21 mouse cellular contexts compared by ENCODE assay signal in genomic region chr4:71866948-71867347, GRCm38 (mm10).
DNase-seq lines count a peak whose midpoint lies in the region; ATAC-seq and TF ChIP-seq lines count a peak whose summit lies in the region.
"Had no signal": no experiment of that assay in that cellular context is flagged by ENCODE, and none has a peak within 500 bp of the region (broad histone marks: within the 10 kb centered on the region; RNA-seq: fewer than 3 reads in every experiment).

No protein-coding gene starts in this region.

- no peak overlapping the region for H3K4me3 ChIP-seq in embryonic facial prominence, embryonic 11.5 days (ENCODE audit: low read depth, low read length)
- H3K4me3 ChIP-seq in embryonic facial prominence, embryonic 10.5 days, result no peak overlapping the region
- H3K4me3 ChIP-seq in intestine, postnatal 0 days (ENCODE audit: low read depth, low read length), result no peak overlapping the region
- H3K4me3 ChIP-seq: embryonic facial prominence, embryonic 15.5 days; erythroblast, embryonic 14.5 days; forebrain, embryonic 10.5 days; heart, embryonic 10.5 days; hindbrain, embryonic 13.5 days had no signal

- intact Hi-C loops in gastrocnemius, postnatal 14 days (cut with DNase I; ENCODE audit: low total_unique reads), result no loop called here

- 27% methylated on average over 1 of the region's 1 CpGs for WGBS in embryonic facial prominence, embryonic 11.5 days
- WGBS in embryonic facial prominence, embryonic 10.5 days, result 47% methylated on average over 1 of the region's 1 CpGs
- WGBS in intestine, postnatal 0 days, result 79% methylated on average over 1 of the region's 1 CpGs

- peak; percentile 3 for DNase-seq in embryonic facial prominence, embryonic 11.5 days (ENCODE audit: low spot score)
- DNase-seq in embryonic facial prominence, embryonic 10.5 days (ENCODE audit: low spot score), result no peak
- peak; percentile 12 for DNase-seq in gastrocnemius, postnatal 25 days
- DNase-seq in gastrocnemius, postnatal 14 days, result no peak
- DNase-seq in embryo, embryonic 11 days, result peak; percentile 28
- DNase-seq in layer of hippocampus, adult 8-10 months (ENCODE audit: low spot score in 2 of 2), result no peak
- DNase-seq: adrenal gland, postnatal 10 days; cerebellum, adult 18-20 months; cerebellum, adult 9-11 months; cerebellum, postnatal 36 days; heart, adult 18-20 months; heart, postnatal 10 days; kidney, adult 18-20 months had no signal

- H3K9ac ChIP-seq in embryonic facial prominence, embryonic 11.5 days (replicated peaks; ENCODE audit: low read length), result no peak overlapping the region
- no peak overlapping the region for H3K9ac ChIP-seq in intestine, postnatal 0 days (ENCODE audit: low read depth, low read length)
- H3K9ac ChIP-seq: embryonic facial prominence, embryonic 15.5 days; hindbrain, embryonic 13.5 days had no signal

- no peaks in the 10 kb centered on the region for H3K4me1 ChIP-seq in embryonic facial prominence, embryonic 11.5 days (ENCODE audit: control insufficient read depth, insufficient read depth, low read length)
- H3K4me1 ChIP-seq in embryonic facial prominence, embryonic 10.5 days, result peaks cover 4% of the 10 kb centered on the region; the same call in 1 of the 2 replicates
- H3K4me1 ChIP-seq in intestine, postnatal 0 days (replicated peaks; ENCODE audit: control insufficient read depth, insufficient read depth, low read length), result no peaks in the 10 kb centered on the region
- H3K4me1 ChIP-seq: embryonic facial prominence, embryonic 15.5 days; forebrain, embryonic 10.5 days; heart, embryonic 10.5 days; hindbrain, embryonic 13.5 days had no signal

- no peaks in the 10 kb centered on the region for H3K27me3 ChIP-seq in embryonic facial prominence, embryonic 11.5 days (ENCODE audit: control insufficient read depth, insufficient read depth, low read length)
- no peaks in the 10 kb centered on the region for H3K27me3 ChIP-seq in embryonic facial prominence, embryonic 10.5 days (replicated peaks; ENCODE audit: low read depth, poor library complexity, severe bottlenecking)
- no peaks in the 10 kb centered on the region for H3K27me3 ChIP-seq in intestine, postnatal 0 days (replicated peaks; ENCODE audit: control insufficient read depth, insufficient read depth, low read length)
- H3K27me3 ChIP-seq: embryonic facial prominence, embryonic 15.5 days; hindbrain, embryonic 13.5 days had no signal

- TF ChIP-seq CTCF in intestine, postnatal 0 days (IDR thresholded peaks at IDR 0.05; ENCODE audit: low read depth), result no peak

- H3K9me3 ChIP-seq in embryonic facial prominence, embryonic 11.5 days (replicated peaks; ENCODE audit: control insufficient read depth, low read length), result no peaks in the 10 kb centered on the region
- H3K9me3 ChIP-seq in embryonic facial prominence, embryonic 10.5 days, result no peaks in the 10 kb centered on the region
- no peaks in the 10 kb centered on the region for H3K9me3 ChIP-seq in intestine, postnatal 0 days (ENCODE audit: control insufficient read depth)
- H3K9me3 ChIP-seq: embryonic facial prominence, embryonic 15.5 days; forebrain, embryonic 10.5 days; heart, embryonic 10.5 days; hindbrain, embryonic 13.5 days had no signal

- H3K27ac ChIP-seq in embryonic facial prominence, embryonic 11.5 days (replicated peaks; ENCODE audit: low read depth, low read length), result no peak overlapping the region
- H3K27ac ChIP-seq in embryonic facial prominence, embryonic 10.5 days (replicated peaks), result no peak overlapping the region
- H3K27ac ChIP-seq in intestine, postnatal 0 days (ENCODE audit: low read depth, low read length), result no peak overlapping the region
- H3K27ac ChIP-seq: embryonic facial prominence, embryonic 15.5 days; forebrain, embryonic 10.5 days; heart, embryonic 10.5 days; hindbrain, embryonic 13.5 days; hindbrain, postnatal 0 days had no signal

- ATAC-seq in embryonic facial prominence, embryonic 11.5 days (replicated peaks; ENCODE audit: insufficient number of reproducible peaks, low FRiP score, low TSS enrichment, low read depth), result peak; percentile 59; the same call in 1 of the 2 replicates
- no peak for ATAC-seq in intestine, postnatal 0 days
- ATAC-seq: forebrain, embryonic 14.5 days; hindbrain, postnatal 0 days had no signal

- H3K36me3 ChIP-seq in embryonic facial prominence, embryonic 11.5 days (replicated peaks; ENCODE audit: control insufficient read depth, insufficient read depth, low read depth, low read length), result no peaks in the 10 kb centered on the region
- H3K36me3 ChIP-seq in embryonic facial prominence, embryonic 10.5 days (replicated peaks), result no peaks in the 10 kb centered on the region
- no peaks in the 10 kb centered on the region for H3K36me3 ChIP-seq in intestine, postnatal 0 days (ENCODE audit: control insufficient read depth, insufficient read depth)
- H3K36me3 ChIP-seq: embryonic facial prominence, embryonic 15.5 days; forebrain, embryonic 10.5 days; heart, embryonic 10.5 days; hindbrain, embryonic 13.5 days had no signal

- no peak overlapping the region for H3K4me2 ChIP-seq in embryonic facial prominence, embryonic 11.5 days (ENCODE audit: low read depth, low read length)
- no peak overlapping the region for H3K4me2 ChIP-seq in intestine, postnatal 0 days (replicated peaks; ENCODE audit: low read depth)
- H3K4me2 ChIP-seq: embryonic facial prominence, embryonic 15.5 days; hindbrain, embryonic 13.5 days had no signal

Comparison
In these comparisons a context has a peak if more than half of its experiments do, and no peak if none do; other contexts are left out.
1. DNase-seq: peak in embryonic facial prominence, embryonic 11.5 days (single experiment), gastrocnemius, postnatal 25 days (single experiment) and embryo, embryonic 11 days (single experiment); none in embryonic facial prominence, embryonic 10.5 days (single experiment), gastrocnemius, postnatal 14 days (single experiment) and layer of hippocampus, adult 8-10 months (0 of 2).